Mouse (Mus musculus) ES-E14 (cell line): ENCODE data around the gene Stat5a. TPM values are rescaled to one million over a fixed set of nuclear protein-coding genes. Genes with fewer than 3 reads are reported as not detected.

Source experiments
- DNase-seq: peaks from one replicate; pipeline ENCODE4 v3.0.0-alpha.2; 2013; ENCODE audit warnings: low read depth, low spot score
- H3K27ac ChIP-seq: 2 replicates; pipeline ENCODE4 v1.5.1; 2012; ENCODE audit warnings: low read depth, mild to moderate bottlenecking, low read length, moderate library complexity, mixed read lengths; ENCODE audit not compliant: poor library complexity, insufficient read depth, severe bottlenecking
- H3K36me3 ChIP-seq: 2 replicates; pipeline ENCODE4 v1.6.1; 2012; ENCODE audit warnings: mild to moderate bottlenecking, low read length, moderate library complexity, mixed read lengths; ENCODE audit not compliant: control insufficient read depth, poor library complexity, insufficient read depth, severe bottlenecking
- H3K4me1 ChIP-seq, 2 experiments: fragments of 150-350 bp in 1 of 2; sonication (generic) in 1 of 2; 2 replicates each; pipeline ENCODE4 v1.6.1; 2012; ENCODE audit warnings: low read length in 2 of 2, mild to moderate bottlenecking in 1 of 2, mixed read lengths in 1 of 2; ENCODE audit not compliant: control insufficient read depth in 2 of 2, insufficient read depth in 2 of 2, poor library complexity in 1 of 2
- H3K4me3 ChIP-seq, 2 experiments: fragments of 150-350 bp in 1 of 2; sonication (generic) in 1 of 2; 2 replicates each; pipeline ENCODE4 v1.5.1; 2012; ENCODE audit warnings: low read length in 2 of 2, low read depth in 1 of 2, mild to moderate bottlenecking in 1 of 2, mixed read lengths in 1 of 2; ENCODE audit not compliant: insufficient read depth in 1 of 2, poor library complexity in 1 of 2, severe bottlenecking in 1 of 2
- H3K9ac ChIP-seq: 2 replicates; pipeline ENCODE4 v1.6.1; 2012; ENCODE audit warnings: low read depth, mild to moderate bottlenecking, low read length, mixed read lengths; ENCODE audit not compliant: poor library complexity, insufficient read depth, severe bottlenecking
- H3K9me3 ChIP-seq: fragments of 150-350 bp; sonication (generic); 2 replicates; pipeline ENCODE4 v1.6.1; 2012; ENCODE audit warnings: low read depth, mild to moderate bottlenecking, low read length; ENCODE audit not compliant: control insufficient read depth, insufficient read depth
- CHD2 ChIP-seq: IDR thresholded peaks from 2 replicates; pipeline ENCODE4 v1.6.1; 2014; ENCODE audit warnings: mild to moderate bottlenecking, low read depth, low read length, inconsistent platforms
- HCFC1 ChIP-seq: IDR thresholded peaks from 2 replicates; pipeline ENCODE4 v1.6.1; 2012; ENCODE audit warnings: low read length, inconsistent platforms, borderline replicate concordance; ENCODE audit not compliant: insufficient read depth
- MAFK ChIP-seq: IDR thresholded peaks from 2 replicates; pipeline ENCODE4 v1.6.1; 2014; ENCODE audit warnings: mild to moderate bottlenecking, low read depth, low read length, inconsistent platforms; ENCODE audit not compliant: insufficient read depth
- ZC3H11A ChIP-seq: IDR thresholded peaks from 2 replicates; pipeline ENCODE4 v1.6.1; 2012; ENCODE audit warnings: low read depth, mild to moderate bottlenecking, inconsistent platforms, low read length, borderline replicate concordance
- ZNF384 ChIP-seq: IDR thresholded peaks from 2 replicates; pipeline ENCODE4 v1.6.1; 2012; ENCODE audit warnings: low read depth, low read length, inconsistent platforms
- in situ Hi-C, 2 experiments: fragments of 600-800 bp; cut with MboI; formaldehyde crosslinking; loops; one replicate each; pipeline ENCODE4 v1.15.1; 2025; ENCODE audit warnings: low sequenced_read_pairs in 2 of 2, inconsistent platforms in 1 of 2; ENCODE audit not compliant: unreplicated experiment in 2 of 2
- total RNA-seq: library from RNA; depleted of rRNA; stranded (reverse); fragments of 300-350 nt; gene quantifications from 2 replicates; pipeline ENCODE4 v1.2.3, GENCODE M21; 2012

Gene Stat5a
- total RNA-seq, 1 experiment, result 1.7 TPM

GRCm38 (mm10) chr11:100820047-100820446 lies 39.1 kb upstream of the Stat5a start:
- in situ Hi-C loops, result no loop called here
- no peaks in the 10 kb centered on the region for H3K36me3 ChIP-seq
- no peaks in the 10 kb centered on the region for H3K4me1 ChIP-seq
- no peak for TF ChIP-seq CHD2
- no peak for TF ChIP-seq HCFC1
- no peak for TF ChIP-seq MAFK
- TF ChIP-seq ZC3H11A, result no peak
- no peak for TF ChIP-seq ZNF384
- no peak overlapping the region for H3K27ac ChIP-seq
- no peak overlapping the region for H3K4me3 ChIP-seq
- no peaks in the 10 kb centered on the region for H3K9me3 ChIP-seq
- H3K9ac ChIP-seq, result no peak overlapping the region
- DNase-seq, result no peak

DNA sequence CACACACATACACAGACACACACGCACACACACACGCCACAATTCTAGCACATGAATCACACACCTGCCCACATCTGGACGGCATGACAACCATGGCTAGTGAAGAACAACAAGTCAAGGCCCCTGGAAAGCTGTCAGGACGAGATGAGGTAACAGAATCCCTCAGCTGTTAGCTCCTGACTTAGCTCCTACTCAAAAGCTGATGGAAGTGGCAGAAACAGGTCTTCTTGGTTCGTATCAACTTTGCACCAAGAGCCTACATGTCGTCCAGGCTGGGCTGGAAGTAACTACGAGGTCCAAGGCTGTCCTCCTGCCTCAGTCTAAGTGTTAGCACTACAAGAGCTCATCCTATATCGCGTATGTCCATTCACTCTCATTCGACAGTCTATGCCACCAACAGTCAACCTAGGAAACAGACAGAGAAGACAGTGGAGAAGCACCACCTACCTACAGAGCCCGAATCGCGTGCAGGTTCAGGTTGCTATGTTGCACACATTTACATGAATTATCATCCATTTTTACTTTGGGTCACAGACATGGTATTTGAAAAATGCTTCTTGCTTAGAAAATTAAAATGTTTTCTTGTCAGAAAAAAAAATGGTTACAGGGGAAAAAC lies 37.4 kb upstream of the Stat5a start:
- DNase-seq, result no peak
- no peak overlapping the region for H3K27ac ChIP-seq
- H3K36me3 ChIP-seq, result no peaks in the 10 kb centered on the region
- no peaks in the 10 kb centered on the region for H3K9me3 ChIP-seq
- no peak overlapping the region for H3K9ac ChIP-seq
- in situ Hi-C loops, result no loop called here
- H3K4me3 ChIP-seq, result no peak overlapping the region
- H3K4me1 ChIP-seq, result no peaks in the 10 kb centered on the region
- no peak for TF ChIP-seq ZNF384
- no peak for TF ChIP-seq CHD2
- no peak for TF ChIP-seq HCFC1
- no peak for TF ChIP-seq MAFK
- TF ChIP-seq ZC3H11A, result no peak

- no peaks in the 10 kb centered on the region for H3K4me1 ChIP-seq
- H3K4me3 ChIP-seq, result no peak overlapping the region
- no peak overlapping the region for H3K9ac ChIP-seq
- in situ Hi-C loops, result no loop called here
- H3K27ac ChIP-seq, result no peak overlapping the region
- no peaks in the 10 kb centered on the region for H3K36me3 ChIP-seq
- no peak for TF ChIP-seq HCFC1
- no peak for TF ChIP-seq CHD2
- no peak for TF ChIP-seq ZNF384
- no peak for TF ChIP-seq ZC3H11A
- TF ChIP-seq MAFK, result no peak
- DNase-seq, result no peak
- no peaks in the 10 kb centered on the region for H3K9me3 ChIP-seq
Measured at GRCm38 (mm10) chr11:100822365-100822764, 36.8 kb upstream of the Stat5a start.

DNA sequence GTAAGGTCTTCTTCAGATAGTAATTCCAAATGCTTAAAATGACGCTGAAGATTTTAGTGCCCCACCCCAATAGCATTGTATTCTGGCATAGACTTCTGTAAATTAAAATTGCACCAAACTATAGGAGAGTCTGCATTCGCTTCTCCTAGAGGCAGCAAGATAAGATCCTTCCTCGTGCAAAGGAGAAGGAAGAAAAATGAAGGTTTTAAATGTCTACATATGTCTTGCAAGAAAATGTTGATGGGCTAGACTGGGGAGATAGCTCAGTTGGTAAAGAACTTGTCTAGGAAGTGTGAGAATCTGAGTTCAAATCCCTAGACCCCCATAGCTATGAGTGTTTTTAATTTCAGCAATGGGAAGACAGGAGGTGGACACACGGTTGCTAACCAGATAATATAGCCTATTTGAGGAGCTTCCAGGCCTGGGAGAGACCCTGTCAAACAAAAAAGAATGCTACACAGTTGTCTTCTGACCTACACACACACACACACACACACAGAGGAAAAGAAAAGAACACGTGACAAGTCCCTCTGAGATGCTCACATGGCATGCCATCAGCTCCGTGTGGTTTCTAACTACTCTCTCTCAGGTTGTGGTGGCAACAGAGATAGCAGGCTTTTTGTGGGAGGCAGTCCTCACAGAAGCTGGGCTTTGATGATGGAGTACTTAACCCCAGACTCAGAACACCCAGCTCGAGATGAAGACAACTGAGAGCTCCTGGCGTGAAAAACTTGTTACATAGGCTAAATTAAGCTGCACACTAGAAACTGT lies 35.4 kb upstream of the Stat5a start:
- Histone ChIP-seq H3K36me3 (no peaks in the 10 kb centered on the region), H3K4me1 (no peaks in the 10 kb centered on the region), H3K9me3 (no peaks in the 10 kb centered on the region), H3K27ac (no peak overlapping the region), H3K9ac (no peak overlapping the region), H3K4me3 (no peak overlapping the region)
- in situ Hi-C loops, result no loop called here
- DNase-seq, result no peak
- TF ChIP-seq CHD2 (no peak), MAFK (no peak), HCFC1 (no peak), ZC3H11A (no peak), ZNF384 (no peak)
